Mouse (Mus musculus): ENCODE data around the gene Nlgn3.

- TF ChIP-seq POLR2A (IDR thresholded peaks at IDR 0.05; ENCODE audit: extremely low read depth, insufficient read depth, low read length): no peak
- TF ChIP-seq CTCF (IDR thresholded peaks at IDR 0.05; ENCODE audit: extremely low read depth, insufficient read depth, low read length): peak; percentile 17; the same call in 1 of the 2 replicates
Measured at GRCm38 (mm10) chrX:101334606-101335005, 35.6 kb downstream of the Nlgn3 start.
